Mouse (Mus musculus): ENCODE results near the gene Sos2.

Sos2 gene

GRCm38 (mm10) chr12:69681566-69682061 lies at the start of gene Sos2:
Gene Sos2, minus strand, starts transcription at chr12:69681852.
- DNase-seq (ENCODE audit: low read depth, low spot score), result peak; percentile 23

GRCm38 (mm10) chr12:69730306-69730705 lies 48.7 kb upstream of the Sos2 start:
- peak; percentile 53 for DNase-seq (ENCODE audit: low read depth, low spot score)

- peak; percentile 79 for DNase-seq (ENCODE audit: low read depth, low spot score)
These were observed 47.6 kb upstream of the Sos2 start for GRCm38 (mm10) chr12:69729246-69729645.

GRCm38 (mm10) chr12:69724711-69725460 lies 43.2 kb upstream of the Sos2 start, which contains the start of the genes L2hgdh and Atp5s:
Gene L2hgdh, minus strand, starts transcription at chr12:69724873.
Gene Atp5s, plus strand, starts transcription at chr12:69724950.
- peak; percentile 97 for DNase-seq (ENCODE audit: low read depth, low spot score)

GRCm38 (mm10) chr12:69724018-69724710 lies 42.5 kb upstream of the Sos2 start:
- peak; percentile 50 for DNase-seq (ENCODE audit: low read depth, low spot score)

- peak; percentile 35 for DNase-seq (ENCODE audit: low read depth, low spot score)
These were observed 41.7 kb upstream of the Sos2 start for GRCm38 (mm10) chr12:69723376-69723775.

- no peak for DNase-seq (ENCODE audit: low read depth, low spot score)
These were observed 41.2 kb upstream of the Sos2 start for GRCm38 (mm10) chr12:69722857-69723256.

GRCm38 (mm10) chr12:69713628-69714027 lies 32.0 kb upstream of the Sos2 start:
- no peak for DNase-seq (ENCODE audit: low read depth, low spot score)

GRCm38 (mm10) chr12:69704799-69705458 lies 23.3 kb upstream of the Sos2 start:
- DNase-seq (ENCODE audit: low read depth, low spot score), result no peak

- no peak for DNase-seq (ENCODE audit: low read depth, low spot score)
These were observed 16.7 kb upstream of the Sos2 start for GRCm38 (mm10) chr12:69698352-69698751.

GRCm38 (mm10) chr12:69696746-69697145 lies 15.1 kb upstream of the Sos2 start:
- DNase-seq (ENCODE audit: low read depth, low spot score), result peak; percentile 57

- peak; percentile 83 for DNase-seq (ENCODE audit: low read depth, low spot score)
These were observed 11.8 kb upstream of the Sos2 start for GRCm38 (mm10) chr12:69693471-69693870.

- DNase-seq (ENCODE audit: low read depth, low spot score), result no peak
These were observed 9.1 kb upstream of the Sos2 start for GRCm38 (mm10) chr12:69690714-69691113.

- peak; percentile 51 for DNase-seq (ENCODE audit: low read depth, low spot score)
These were observed 7.4 kb upstream of the Sos2 start for GRCm38 (mm10) chr12:69689094-69689493.

- no peak for DNase-seq (ENCODE audit: low read depth, low spot score)
These were observed 6.7 kb upstream of the Sos2 start for GRCm38 (mm10) chr12:69688368-69688767.

- no peak for DNase-seq (ENCODE audit: low read depth, low spot score)
These were observed 1.9 kb upstream of the Sos2 start for GRCm38 (mm10) chr12:69683537-69683936.

- DNase-seq (ENCODE audit: low read depth, low spot score), result no peak
These were observed 1.3 kb upstream of the Sos2 start for GRCm38 (mm10) chr12:69682788-69683419.

- DNase-seq (ENCODE audit: low read depth, low spot score), result peak; percentile 73
These were observed 574 bp upstream of the Sos2 start for GRCm38 (mm10) chr12:69682065-69682787.

- DNase-seq (ENCODE audit: low read depth, low spot score), result peak; percentile 36
These were observed 752 bp downstream of the Sos2 start for GRCm38 (mm10) chr12:69680635-69681565.

GRCm38 (mm10) chr12:69676157-69676556 lies 5.5 kb downstream of the Sos2 start:
- DNase-seq (ENCODE audit: low read depth, low spot score), result no peak

Measured in R1 (cell line).